Mouse (Mus musculus) liver, postnatal 0 days (tissue): ENCODE results near the gene Gm49387. TPM values are rescaled to one million over a fixed set of nuclear protein-coding genes. Genes with fewer than 3 reads are reported as not detected.

ENCODE experiments used
- ATAC-seq: fragments of 200-750 bp; cut with Nextera tagmentation; 2 replicates; pipeline ENCODE4 v1.8.0; 2017; ENCODE audit warnings: mild to moderate bottlenecking, moderate library complexity
- DNase-seq: peaks from one replicate; pipeline ENCODE4 v3.0.0-alpha.2; 2016
- H3K27ac ChIP-seq: fragments of 300-500 bp; sonication (generic); 2 replicates; pipeline ENCODE4 v1.5.1; 2014; ENCODE audit warnings: antibody characterized with exemption, moderate library complexity, mild to moderate bottlenecking, low read depth
- H3K27me3 ChIP-seq: fragments of 300-500 bp; sonication (generic); 2 replicates; pipeline ENCODE4 v1.6.1; 2014; ENCODE audit warnings: low read length, control low read depth, mixed read lengths; ENCODE audit not compliant: insufficient read depth
- H3K36me3 ChIP-seq: fragments of 300-500 bp; sonication (generic); replicated peaks from 2 replicates; pipeline ENCODE4 v1.6.1; 2014; ENCODE audit warnings: mild to moderate bottlenecking, control low read depth, low read length, moderate library complexity, mixed read lengths; ENCODE audit not compliant: insufficient read depth
- H3K4me1 ChIP-seq: fragments of 300-500 bp; sonication (generic); 2 replicates; pipeline ENCODE4 v1.6.1; 2014; ENCODE audit warnings: antibody characterized with exemption, mild to moderate bottlenecking, control low read depth; ENCODE audit not compliant: insufficient read depth
- H3K4me2 ChIP-seq: fragments of 300-500 bp; sonication (generic); 2 replicates; pipeline ENCODE4 v1.6.1; 2014; ENCODE audit warnings: low read depth, mild to moderate bottlenecking, low read length, moderate library complexity, mixed read lengths
- H3K4me3 ChIP-seq: fragments of 300-500 bp; sonication (generic); 2 replicates; pipeline ENCODE4 v1.5.1; 2014; ENCODE audit warnings: low read depth, low read length
- H3K9ac ChIP-seq: fragments of 300-500 bp; sonication (generic); replicated peaks from 2 replicates; pipeline ENCODE4 v1.6.1; 2014; ENCODE audit warnings: mild to moderate bottlenecking, moderate library complexity
- H3K9me3 ChIP-seq: fragments of 300-500 bp; sonication (generic); 2 replicates; pipeline ENCODE4 v1.6.1; 2016; ENCODE audit warnings: mild to moderate bottlenecking, control low read depth, low read length, mixed read lengths
- CTCF ChIP-seq: sonication (generic); IDR thresholded peaks from 2 replicates; pipeline ENCODE4 v1.5.1; 2016; ENCODE audit warnings: antibody characterized with exemption, low read depth
- EP300 ChIP-seq: IDR thresholded peaks from 2 replicates; pipeline ENCODE4 v1.6.1; 2016; ENCODE audit warnings: antibody characterized with exemption, low read depth, mild to moderate bottlenecking
- WGBS: fragments of 180-500 bp; shearing (Covaris S2); extraction: QIAGEN DNeasy Blood & Tissue Kit; methylation state at CpG from one replicate; pipeline ENCODE4 v1.1.7; 2014; ENCODE audit not compliant: insufficient replicate concordance; 5-methylcytosine and 5-hydroxymethylcytosine counted together
- polyA plus RNA-seq: library from polyadenylated mRNA; unstranded; fragments of >200 nt; fragmentation: Nextera tagmentation; extraction: Ambion mirVana; gene quantifications from 2 replicates; pipeline ENCODE4 v1.2.1, GENCODE M21; 2015

Gm49387 gene
- polyA plus RNA-seq, 1 experiment from 2014 or later: 3.9 TPM

GRCm38 (mm10) chr14:31667741-31668140 lies 27.1 kb upstream of the Gm49387 start:
- Histone ChIP-seq H3K27ac (peak overlapping the region; percentile 42; the same call in 1 of the 2 replicates), H3K9me3 (no peaks in the 10 kb centered on the region), H3K9ac (no peak overlapping the region), H3K27me3 (no peaks in the 10 kb centered on the region), H3K4me1 (peaks cover 52% of the 10 kb centered on the region), H3K36me3 (peaks cover 9% of the 10 kb centered on the region), H3K4me3 (no peak overlapping the region), H3K4me2 (no peak overlapping the region)
- WGBS: 56% methylated on average over 6 of the region's 6 CpGs
- no peak for DNase-seq
- TF ChIP-seq EP300 (no peak), CTCF (no peak)
- ATAC-seq: no peak

GRCm38 (mm10) chr14:31666931-31667705 lies 26.4 kb upstream of the Gm49387 start:
- WGBS: 87% methylated on average over 28 of the region's 28 CpGs
- ATAC-seq: no peak
- no peak for DNase-seq
- no peak overlapping the region for H3K27ac ChIP-seq
- TF ChIP-seq EP300: no peak
- TF ChIP-seq CTCF: no peak
- no peak overlapping the region for H3K9ac ChIP-seq
- no peaks in the 10 kb centered on the region for H3K27me3 ChIP-seq
- peaks cover 57% of the 10 kb centered on the region for H3K4me1 ChIP-seq
- H3K4me3 ChIP-seq: no peak overlapping the region
- no peak overlapping the region for H3K4me2 ChIP-seq
- H3K9me3 ChIP-seq: no peaks in the 10 kb centered on the region
- H3K36me3 ChIP-seq: peaks cover 9% of the 10 kb centered on the region

- no peak for DNase-seq
Measured at GRCm38 (mm10) chr14:31665566-31665940, 24.9 kb upstream of the Gm49387 start.

GRCm38 (mm10) chr14:31664903-31665565 lies 24.4 kb upstream of the Gm49387 start:
- Histone ChIP-seq H3K4me2 (peak overlapping the region; percentile 38; the same call in 1 of the 2 replicates), H3K4me1 (peaks cover 59% of the 10 kb centered on the region), H3K27me3 (no peaks in the 10 kb centered on the region), H3K4me3 (no peak overlapping the region), H3K9me3 (no peaks in the 10 kb centered on the region), H3K9ac (no peak overlapping the region), H3K27ac (peak overlapping the region; percentile 39), H3K36me3 (peaks cover 9% of the 10 kb centered on the region)
- 42% methylated on average over 12 of the region's 12 CpGs for WGBS
- ATAC-seq (no peak), DNase-seq (no peak)
- TF ChIP-seq CTCF (no peak), EP300 (no peak)

More at GRCm38 (mm10) chr14:31665566-31665940, 24.9 kb upstream of the Gm49387 start:
- Histone ChIP-seq H3K9ac (no peak overlapping the region), H3K36me3 (peaks cover 9% of the 10 kb centered on the region), H3K4me3 (no peak overlapping the region), H3K9me3 (no peaks in the 10 kb centered on the region), H3K27ac (no peak overlapping the region; the same call in 1 of the 2 replicates), H3K4me1 (peaks cover 61% of the 10 kb centered on the region), H3K27me3 (no peaks in the 10 kb centered on the region), H3K4me2 (no peak overlapping the region)
- TF ChIP-seq EP300 (no peak), CTCF (no peak)
- 90% methylated on average over 4 of the region's 4 CpGs for WGBS
- no peak for ATAC-seq

GRCm38 (mm10) chr14:31664100-31664902 lies 23.6 kb upstream of the Gm49387 start:
- Histone ChIP-seq H3K9me3 (no peaks in the 10 kb centered on the region), H3K4me1 (peaks cover 55% of the 10 kb centered on the region), H3K36me3 (peaks cover 9% of the 10 kb centered on the region), H3K27ac (peak overlapping the region; percentile 39), H3K9ac (no peak overlapping the region), H3K4me3 (no peak overlapping the region), H3K4me2 (peak overlapping the region; percentile 38; the same call in 1 of the 2 replicates), H3K27me3 (no peaks in the 10 kb centered on the region)
- no peak for DNase-seq
- ATAC-seq: no peak
- WGBS: 48% methylated on average over 18 of the region's 18 CpGs
- TF ChIP-seq CTCF: no peak
- no peak for TF ChIP-seq EP300
